ENCODE assay signal across 26 mouse cellular contexts in genomic region chr3:129697691-129698090, GRCm38 (mm10). TPM values are rescaled to one million over a fixed set of nuclear protein-coding genes. Genes with fewer than 3 reads are reported as not detected.
DNase-seq lines count a peak whose midpoint lies in the region; ATAC-seq and TF ChIP-seq lines count a peak whose summit lies in the region.
"Had no signal": no experiment of that assay in that cellular context is flagged by ENCODE, and none has a peak within 500 bp of the region (broad histone marks: within the 10 kb centered on the region; RNA-seq: fewer than 3 reads in every experiment).

No protein-coding gene starts in this region.

- no peaks in the 10 kb centered on the region for H3K9me3 ChIP-seq in stomach, embryonic 16.5 days (replicated peaks; ENCODE audit: control insufficient read depth, low read length)
- no peaks in the 10 kb centered on the region for H3K9me3 ChIP-seq in stomach, postnatal 0 days (ENCODE audit: control insufficient read depth, low read length)
- H3K9me3 ChIP-seq: embryonic facial prominence, embryonic 10.5 days; embryonic facial prominence, embryonic 13.5 days; forebrain, embryonic 12.5 days; forebrain, embryonic 15.5 days; hindbrain, embryonic 12.5 days; hindbrain, embryonic 15.5 days had no signal

- no peaks in the 10 kb centered on the region for H3K27me3 ChIP-seq in stomach, embryonic 16.5 days (ENCODE audit: control insufficient read depth, insufficient read depth, low read length)
- no peaks in the 10 kb centered on the region for H3K27me3 ChIP-seq in stomach, postnatal 0 days (ENCODE audit: control insufficient read depth, insufficient read depth, low read length)
- H3K27me3 ChIP-seq in splenic B cell, adult 2 months (ENCODE audit: control insufficient read depth, insufficient read depth, low read length, poor library complexity, severe bottlenecking) = no peaks in the 10 kb centered on the region
- H3K27me3 ChIP-seq: embryonic facial prominence, embryonic 13.5 days; forebrain, embryonic 12.5 days; forebrain, embryonic 15.5 days; hindbrain, embryonic 12.5 days; hindbrain, embryonic 15.5 days had no signal

- 71% methylated on average over 10 of the region's 10 CpGs for WGBS in stomach, embryonic 16.5 days
- WGBS in stomach, postnatal 0 days = 68% methylated on average over 10 of the region's 10 CpGs

- no peaks in the 10 kb centered on the region for H3K4me1 ChIP-seq in stomach, embryonic 16.5 days (ENCODE audit: control insufficient read depth, insufficient read depth, low read length)
- H3K4me1 ChIP-seq in stomach, postnatal 0 days (replicated peaks; ENCODE audit: control insufficient read depth, insufficient read depth) = no peaks in the 10 kb centered on the region
- H3K4me1 ChIP-seq: embryonic facial prominence, embryonic 10.5 days; embryonic facial prominence, embryonic 13.5 days; forebrain, embryonic 12.5 days; forebrain, embryonic 15.5 days; hindbrain, embryonic 15.5 days had no signal

- H3K36me3 ChIP-seq in stomach, embryonic 16.5 days (ENCODE audit: control insufficient read depth, insufficient read depth, low read length) = no peaks in the 10 kb centered on the region
- no peaks in the 10 kb centered on the region for H3K36me3 ChIP-seq in stomach, postnatal 0 days (ENCODE audit: control insufficient read depth, insufficient read depth, low read length)
- H3K36me3 ChIP-seq in splenic B cell, adult 2 months (ENCODE audit: control insufficient read depth, insufficient read depth, low read length, poor library complexity, severe bottlenecking) = peaks cover 3% of the 10 kb centered on the region; the same call in 1 of the 2 replicates
- H3K36me3 ChIP-seq: embryonic facial prominence, embryonic 10.5 days; embryonic facial prominence, embryonic 13.5 days; forebrain, embryonic 12.5 days; forebrain, embryonic 15.5 days; hindbrain, embryonic 15.5 days had no signal

- peak; percentile 56 for DNase-seq in heart, adult 11 months
- DNase-seq in heart, adult 9 months (ENCODE audit: low spot score in 2 of 2) = no peak
- DNase-seq in stomach, postnatal 0 days (ENCODE audit: low spot score) = no peak
- DNase-seq in splenic B cell, adult 2 months (ENCODE audit: low read depth, low spot score) = peak; percentile 17
- DNase-seq in cerebellum, postnatal 36 days = no peak
- DNase-seq: adrenal gland, adult 2 months; adrenal gland, postnatal 14 days; cerebellum, adult 18-20 months; cerebellum, adult 9-10 months; cerebellum, postnatal 14 days; embryo, embryonic 11 days; gastrocnemius, postnatal 10 days; gastrocnemius, postnatal 36 days; heart, adult 2 months had no signal

- H3K4me3 ChIP-seq in stomach, embryonic 16.5 days (replicated peaks; ENCODE audit: low read length) = no peak overlapping the region
- H3K4me3 ChIP-seq in stomach, postnatal 0 days (ENCODE audit: low read depth, low read length) = no peak overlapping the region
- H3K4me3 ChIP-seq: embryonic facial prominence, embryonic 10.5 days; embryonic facial prominence, embryonic 13.5 days; erythroblast, embryonic 14.5 days; forebrain, embryonic 12.5 days; forebrain, embryonic 15.5 days; heart, adult 2 months; hindbrain, embryonic 12.5 days; hindbrain, embryonic 15.5 days had no signal

- peak overlapping the region; percentile 11; the same call in 1 of the 2 replicates for H3K27ac ChIP-seq in stomach, embryonic 16.5 days (ENCODE audit: low read length)
- no peak overlapping the region for H3K27ac ChIP-seq in stomach, postnatal 0 days (replicated peaks)
- H3K27ac ChIP-seq: embryonic facial prominence, embryonic 10.5 days; embryonic facial prominence, embryonic 13.5 days; forebrain, embryonic 12.5 days; forebrain, embryonic 15.5 days; heart, adult 2 months; hindbrain, embryonic 12.5 days; hindbrain, embryonic 15.5 days had no signal

- H3K4me2 ChIP-seq in stomach, embryonic 16.5 days (ENCODE audit: low read depth, low read length) = no peak overlapping the region
- H3K4me2 ChIP-seq in stomach, postnatal 0 days (replicated peaks; ENCODE audit: low read depth) = no peak overlapping the region
- H3K4me2 ChIP-seq: embryonic facial prominence, embryonic 13.5 days; forebrain, embryonic 12.5 days; forebrain, embryonic 15.5 days; heart, embryonic 11.5 days; hindbrain, embryonic 12.5 days; hindbrain, embryonic 15.5 days had no signal

- no peak overlapping the region for H3K9ac ChIP-seq in stomach, embryonic 16.5 days (ENCODE audit: low read length)
- H3K9ac ChIP-seq in stomach, postnatal 0 days (ENCODE audit: low read length) = no peak overlapping the region
- H3K9ac ChIP-seq: embryonic facial prominence, embryonic 13.5 days; forebrain, embryonic 12.5 days; forebrain, embryonic 15.5 days; hindbrain, embryonic 12.5 days; hindbrain, embryonic 15.5 days had no signal

- ATAC-seq in stomach, embryonic 16.5 days (ENCODE audit: insufficient read depth, low FRiP score) = no peak
- ATAC-seq in stomach, postnatal 0 days (ENCODE audit: low FRiP score, low TSS enrichment) = no peak
- peak; percentile 61 for ATAC-seq in granulocyte monocyte progenitor cell, adult 5-6 weeks (replicated peaks; ENCODE audit: poor library complexity, severe bottlenecking)
- no peak for ATAC-seq in cerebellum, adult (ENCODE audit: insufficient number of reproducible peaks, low FRiP score, low TSS enrichment)
- ATAC-seq: CD4-positive, CD25-positive, alpha-beta regulatory T cell, adult 4 months; forebrain, embryonic 15.5 days had no signal

- no peak for TF ChIP-seq CTCF in stomach, postnatal 0 days (IDR thresholded peaks at IDR 0.05; ENCODE audit: low read depth)

- TF ChIP-seq EP300 in stomach, postnatal 0 days (optimal IDR thresholded peaks at IDR 0.05) = no peak

RNA-seq across cellular contexts. Expression of gene Egf, which starts 57.4 kb away (rescaled TPM):
- 1.5 and 2.2 TPM in 2 replicates for polyA plus RNA-seq in stomach, embryonic 16.5 days (2015; fragmentation: Nextera tagmentation; extraction: Ambion mirVana)
- polyA plus RNA-seq in stomach, postnatal 0 days (2015; fragmentation: Nextera tagmentation; extraction: Ambion mirVana) = 0.52 and 1.3 TPM in 2 replicates
- total RNA-seq in granulocyte monocyte progenitor cell, adult 5-6 weeks (2014; fragmentation: Nextera tagmentation) = 3.8 and 6.1 TPM in 2 replicates
- 1.5 and 1.7 TPM in 2 replicates for total RNA-seq in granulocyte monocyte progenitor cell, adult 5-6 weeks (2017)
- polyA plus RNA-seq: erythroblast, embryonic 14.5 days had no signal

Comparison
In these comparisons a context has a peak if more than half of its experiments do, and no peak if none do; other contexts are left out.
1. DNase-seq: peak in heart, adult 11 months (single experiment) and splenic B cell, adult 2 months (single experiment); none in heart, adult 9 months (0 of 2), stomach, postnatal 0 days (single experiment) and cerebellum, postnatal 36 days (0 of 2).